ENCODE assay signal across 15 mouse cellular contexts in the genomic region with DNA sequence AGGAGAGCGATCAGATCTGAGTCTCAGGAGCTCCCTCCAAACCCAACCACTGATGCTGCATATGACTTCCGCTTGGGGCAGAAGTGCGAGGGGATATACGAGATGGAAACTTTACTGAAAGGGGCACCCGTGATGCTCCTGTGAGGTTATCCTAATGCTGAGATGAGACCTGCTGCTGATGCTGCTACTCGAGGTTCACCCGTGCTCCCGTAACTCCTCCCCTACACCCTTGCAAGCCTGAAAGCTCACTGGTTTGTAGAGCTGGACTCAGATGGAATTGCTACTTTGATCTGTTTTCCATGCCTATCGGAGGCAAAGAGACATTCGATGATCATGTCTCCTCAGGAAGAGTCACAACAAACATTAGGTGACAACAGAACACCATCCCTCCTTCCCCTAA.
"Had no signal": no experiment of that assay in that cellular context is flagged by ENCODE, and none has a peak within 500 bp of the region (broad histone marks: within the 10 kb centered on the region; RNA-seq: fewer than 3 reads in every experiment).

No protein-coding gene starts in this region.

- H3K4me1 ChIP-seq: midbrain, embryonic 12.5 days; neural tube, embryonic 12.5 days had no signal

- H3K9me3 ChIP-seq: midbrain, embryonic 12.5 days; neural tube, embryonic 12.5 days; stomach, embryonic 15.5 days had no signal

- H3K27ac ChIP-seq: liver, embryonic 14.5 days; midbrain, embryonic 12.5 days; neural tube, embryonic 12.5 days; stomach, embryonic 15.5 days; stomach, postnatal 0 days had no signal

- H3K9ac ChIP-seq: liver, embryonic 14.5 days; lung, embryonic 14.5 days; midbrain, embryonic 12.5 days; neural tube, embryonic 12.5 days; stomach, embryonic 15.5 days had no signal

- H3K4me3 ChIP-seq: megakaryocyte, embryonic 14.5 days; midbrain, embryonic 12.5 days; neural tube, embryonic 12.5 days; stomach, embryonic 15.5 days had no signal

- DNase-seq: lung, adult 18-20 months; lung, embryonic 14.5 days; lung, postnatal 10 days; lung, postnatal 4 days; midbrain, embryonic 14.5 days; right cerebral cortex, postnatal 14 days; thymus, adult 2 months; thymus, postnatal 25 days; thymus, postnatal 4 days had no signal

- H3K4me2 ChIP-seq: lung, embryonic 14.5 days; midbrain, embryonic 12.5 days; neural tube, embryonic 12.5 days; stomach, embryonic 15.5 days had no signal

- H3K36me3 ChIP-seq: midbrain, embryonic 12.5 days; neural tube, embryonic 12.5 days; stomach, embryonic 15.5 days had no signal

- H3K27me3 ChIP-seq: neural tube, embryonic 12.5 days; stomach, embryonic 15.5 days had no signal
